Mouse (Mus musculus) left cerebral cortex, adult 2 months (tissue): ENCODE results near the gene Ptprm. TPM values are rescaled to one million over a fixed set of nuclear protein-coding genes. Genes with fewer than 3 reads are reported as not detected.

ENCODE experiments used
- DNase-seq, 2 experiments: peaks; one replicate each; pipeline ENCODE4 v3.0.0; 2021 to 2022; ENCODE audit warnings: low spot score in 2 of 2, mixed read lengths in 1 of 2; ENCODE audit errors: extremely low spot score in 1 of 2
- H3K27ac ChIP-seq: fragments of 200-600 bp; 2 replicates; pipeline ENCODE4 v1.8.1; 2022
- H3K4me3 ChIP-seq: fragments of 200-600 bp; 2 replicates; pipeline ENCODE4 v1.8.1; 2022
- CTCF ChIP-seq: fragments of 200-600 bp; IDR thresholded peaks from 2 replicates; pipeline ENCODE4 v1.8.1; 2022; ENCODE audit warnings: antibody characterized with exemption, mild to moderate bottlenecking, moderate library complexity
- intact Hi-C: fragments of 180-260 bp; cut with DNase I; formaldehyde crosslinking; loops from one replicate; pipeline ENCODE4 v1.15.1; 2025
- total RNA-seq, 2 experiments: library from RNA; stranded (reverse); gene quantifications; 2 replicates each; pipeline ENCODE4 v1.2.3; 2021

Gene Ptprm
- total RNA-seq, 2 experiments from 2014 or later, result 37.6 to 42.5 TPM

- intact Hi-C loops, result loop anchor here (10.0 kb wide), 1 partner anchor 138 kb away; no protein-coding TSS in a partner anchor
- H3K27ac ChIP-seq, result no peak overlapping the region
- H3K4me3 ChIP-seq, result no peak overlapping the region
- no peak for TF ChIP-seq CTCF
- no peak for DNase-seq
Measured at GRCm38 (mm10) chr17:67343006-67343405, 11.3 kb downstream of the Ptprm start.

- TF ChIP-seq CTCF, result no peak
- H3K4me3 ChIP-seq, result no peak overlapping the region
- no peak overlapping the region for H3K27ac ChIP-seq
- no peak for DNase-seq
- intact Hi-C loops, result loop anchor here (10.0 kb wide), 1 partner anchor 136 kb away; no protein-coding TSS in a partner anchor
Measured at GRCm38 (mm10) chr17:67340362-67340761, 13.9 kb downstream of the Ptprm start.

GRCm38 (mm10) chr17:67339569-67339968, 14.7 kb downstream of the Ptprm start:
- no peak overlapping the region for H3K4me3 ChIP-seq
- no peak overlapping the region for H3K27ac ChIP-seq
- intact Hi-C loops, result no loop called here
- no peak for DNase-seq
- no peak for TF ChIP-seq CTCF

DNA sequence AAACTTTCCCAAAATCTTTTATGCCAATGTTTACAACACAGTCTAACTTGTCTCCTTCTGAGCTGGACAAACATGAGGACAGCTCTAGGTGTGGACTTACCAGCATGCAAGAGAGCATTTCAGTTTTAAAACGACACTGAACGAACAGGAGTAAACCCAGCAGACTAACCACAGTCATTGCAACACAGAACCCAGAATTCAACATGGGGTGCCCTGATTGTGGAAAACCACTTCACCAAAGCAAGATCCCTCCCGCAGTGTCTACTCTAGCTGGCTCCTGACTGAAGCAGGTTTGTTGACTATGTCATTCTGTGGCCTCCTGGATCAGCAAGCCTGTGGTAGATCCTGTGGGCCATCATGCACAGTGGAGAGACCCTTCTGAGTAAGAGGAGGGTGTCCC, 19.9 kb downstream of the Ptprm start:
- DNase-seq, result no peak
- Histone ChIP-seq H3K4me3 (no peak overlapping the region), H3K27ac (no peak overlapping the region)
- intact Hi-C loops, result no loop called here
- TF ChIP-seq CTCF, result no peak

DNA sequence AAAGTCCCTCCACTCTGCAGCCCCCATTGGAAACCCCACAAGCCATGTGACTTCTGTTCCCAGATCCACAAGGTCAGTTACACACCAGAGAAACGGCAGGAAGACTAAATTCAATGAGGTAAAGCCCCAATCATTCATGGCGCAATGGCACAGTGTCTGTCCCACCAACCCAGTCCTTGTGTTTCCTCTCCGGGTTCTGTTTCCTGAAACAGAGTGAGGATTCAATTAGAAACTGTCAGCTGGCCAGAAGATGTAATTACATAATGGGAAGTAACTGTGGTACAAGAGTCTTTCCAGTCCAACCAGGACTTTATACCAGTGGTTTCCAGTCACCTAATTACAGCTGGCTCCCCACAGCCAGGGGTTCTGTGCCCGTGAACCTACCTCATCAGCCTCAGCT, 24.8 kb downstream of the Ptprm start:
- intact Hi-C loops, result no loop called here
- no peak for TF ChIP-seq CTCF

DNA sequence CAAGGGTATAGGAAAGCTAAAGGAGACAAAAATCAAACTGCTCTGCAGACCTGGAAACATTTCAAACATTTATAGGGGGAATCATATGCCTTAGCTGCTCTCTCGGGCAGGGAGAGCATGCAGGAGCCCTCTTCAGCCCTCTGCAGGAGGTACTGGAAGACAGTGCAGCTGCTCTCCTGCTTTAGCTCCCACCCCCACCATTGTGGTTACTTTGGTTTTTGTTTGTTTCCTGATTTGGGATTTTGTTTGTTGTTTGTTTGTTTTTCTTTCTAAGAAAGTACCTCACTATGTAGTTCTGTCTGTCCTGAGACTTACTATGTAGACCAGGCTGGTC, 29.8 kb downstream of the Ptprm start:
- DNase-seq, result no peak
- TF ChIP-seq CTCF, result no peak
- H3K4me3 ChIP-seq, result no peak overlapping the region
- H3K27ac ChIP-seq, result no peak overlapping the region
- intact Hi-C loops, result no loop called here

More for the DNA sequence above, 24.8 kb downstream of the Ptprm start:
- Histone ChIP-seq H3K27ac (no peak overlapping the region), H3K4me3 (no peak overlapping the region)
- DNase-seq, result no peak

DNA sequence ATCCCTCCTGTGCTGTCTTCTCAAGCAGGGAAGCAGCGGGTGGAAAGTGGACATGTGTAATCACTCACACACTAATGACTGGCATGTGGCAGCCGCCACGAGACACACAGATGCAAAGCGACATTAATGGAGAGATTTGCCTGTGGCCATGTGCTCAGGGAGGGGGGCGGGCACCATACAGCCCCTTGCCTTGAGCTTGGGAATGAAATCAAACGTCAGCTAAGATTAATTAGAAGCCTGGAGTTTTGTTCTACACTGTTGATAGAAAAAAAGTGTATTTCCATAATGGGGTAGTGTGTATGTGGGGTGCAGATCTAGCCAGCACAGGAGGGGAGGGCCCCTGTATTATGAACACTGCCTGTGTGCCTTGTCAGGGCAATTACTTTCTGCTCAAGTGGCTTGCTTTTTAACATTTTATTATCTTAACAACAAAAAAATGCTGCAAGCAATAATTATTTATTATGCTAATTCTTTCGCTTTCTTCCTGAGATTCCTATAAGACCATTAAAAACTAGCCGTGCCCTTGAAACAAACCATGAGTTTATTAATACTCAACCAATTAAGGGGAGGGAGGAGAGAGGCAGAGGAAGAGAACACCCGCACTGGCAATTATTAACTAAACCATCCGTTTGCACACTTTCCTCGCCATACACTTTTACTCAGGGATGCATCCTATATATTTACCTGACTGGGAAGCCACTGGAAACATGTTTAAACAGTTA, 30.3 kb downstream of the Ptprm start:
- DNase-seq, result no peak
- Histone ChIP-seq H3K27ac (no peak overlapping the region), H3K4me3 (no peak overlapping the region)
- intact Hi-C loops, result no loop called here
- no peak for TF ChIP-seq CTCF

- intact Hi-C loops, result no loop called here
- no peak for DNase-seq
Measured at GRCm38 (mm10) chr17:67314491-67315205, 39.6 kb downstream of the Ptprm start.

DNA sequence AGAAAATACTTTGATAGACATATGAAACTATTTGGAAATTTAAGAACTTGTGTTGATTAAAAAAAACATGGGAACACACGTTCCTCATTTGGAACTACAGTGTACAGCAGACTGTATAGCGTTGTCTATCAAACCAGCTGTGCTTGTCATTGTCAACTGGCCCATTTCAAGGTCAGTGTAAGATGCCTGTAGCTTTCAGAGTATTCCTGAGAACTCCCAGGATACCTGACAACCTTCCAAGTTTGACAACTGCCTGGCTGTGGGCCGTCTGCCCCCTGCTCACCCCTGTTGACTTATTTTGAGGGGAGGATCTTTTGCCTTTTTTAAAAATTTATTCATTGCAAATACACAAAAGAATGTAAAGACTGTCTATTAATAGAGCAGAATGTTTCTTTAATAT, 45.8 kb downstream of the Ptprm start:
- Histone ChIP-seq H3K4me3 (no peak overlapping the region), H3K27ac (no peak overlapping the region)
- no peak for TF ChIP-seq CTCF
- DNase-seq, result no peak
- intact Hi-C loops, result no loop called here

More at GRCm38 (mm10) chr17:67314491-67315205, 39.6 kb downstream of the Ptprm start:
- Histone ChIP-seq H3K27ac (no peak overlapping the region), H3K4me3 (no peak overlapping the region)
- no peak for TF ChIP-seq CTCF

DNA sequence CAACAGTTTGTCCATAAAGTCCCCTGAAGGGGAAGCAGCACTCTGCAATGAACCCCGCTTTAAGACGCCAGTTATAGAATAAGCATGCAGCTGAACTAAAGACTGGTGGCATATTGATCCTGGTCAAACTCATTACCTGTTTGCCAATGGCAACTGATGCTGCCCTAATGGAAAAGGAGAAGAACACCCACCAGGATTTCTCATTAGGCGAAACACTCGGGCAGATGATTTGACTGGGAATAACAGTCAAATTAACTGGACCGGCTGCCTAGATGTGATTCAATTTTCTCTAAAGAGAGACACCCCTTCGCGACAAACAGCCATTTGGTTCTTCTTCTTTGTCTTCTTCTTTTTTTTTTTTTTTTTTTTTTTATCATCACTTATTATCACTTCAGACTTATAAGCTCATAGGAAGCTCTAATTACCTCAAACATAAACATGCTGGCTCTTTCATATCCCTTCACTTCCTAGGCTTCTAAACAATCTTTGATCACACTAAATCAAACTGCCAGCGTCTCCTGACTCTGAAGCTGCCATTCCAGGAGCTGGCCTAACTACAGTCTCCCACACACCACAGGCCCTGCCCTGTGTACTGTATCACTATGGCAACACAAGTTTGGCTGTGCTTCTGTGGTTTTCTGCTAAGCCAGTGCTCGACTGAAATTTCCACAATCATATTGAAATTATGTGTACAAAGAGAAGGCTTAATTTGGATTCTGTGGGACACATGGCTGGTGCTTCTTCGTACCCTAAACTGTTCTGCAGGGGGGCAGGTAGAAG, 48.0 kb downstream of the Ptprm start:
- no peak overlapping the region for H3K27ac ChIP-seq
- no peak for TF ChIP-seq CTCF
- intact Hi-C loops, result no loop called here
- no peak overlapping the region for H3K4me3 ChIP-seq
- no peak for DNase-seq

DNA sequence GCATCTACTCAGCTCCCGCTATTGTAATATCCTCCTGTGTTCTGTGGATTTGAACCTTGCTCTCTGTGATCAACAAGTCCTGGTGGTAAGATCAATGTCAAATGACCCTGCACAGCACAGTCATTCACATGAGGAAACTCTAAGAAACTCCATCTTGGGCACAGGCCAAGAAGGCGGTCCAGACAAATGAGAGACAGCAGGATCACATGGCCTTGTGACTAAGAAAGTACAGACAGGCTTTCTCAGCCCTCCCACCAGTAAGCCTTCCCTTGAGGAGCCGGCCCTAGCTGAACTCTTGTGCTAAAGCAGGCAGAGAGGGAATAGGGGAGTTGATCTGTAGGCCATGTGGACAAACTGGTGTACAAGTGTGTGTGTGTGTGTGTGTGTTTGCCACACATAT, 49.4 kb downstream of the Ptprm start:
- Histone ChIP-seq H3K4me3 (no peak overlapping the region), H3K27ac (no peak overlapping the region)
- no peak for DNase-seq
- no peak for TF ChIP-seq CTCF
- intact Hi-C loops, result no loop called here
